Mouse (Mus musculus) midbrain, embryonic 11.5 days (tissue): Measurements from ENCODE around the gene Gm9958. TPM values are rescaled to one million over a fixed set of nuclear protein-coding genes. Genes with fewer than 3 reads are reported as not detected.

Experiments used
- ATAC-seq: fragments of 200-750 bp; cut with Nextera tagmentation; 2 replicates; pipeline ENCODE4 v1.8.0; 2017; ENCODE audit warnings: moderate TSS enrichment, moderate library complexity; ENCODE audit not compliant: low FRiP score
- DNase-seq: peaks from one replicate; pipeline ENCODE4 v3.0.0; 2015; ENCODE audit warnings: low spot score; ENCODE audit errors: missing footprints
- H3K27ac ChIP-seq: fragments of 300-500 bp; sonication (generic); 2 replicates; pipeline ENCODE4 v1.5.1; 2014; ENCODE audit warnings: low read depth, low read length
- H3K27me3 ChIP-seq: fragments of 300-500 bp; sonication (generic); 2 replicates; pipeline ENCODE4 v1.6.1; 2014; ENCODE audit warnings: mild to moderate bottlenecking, low read length, moderate library complexity, mixed read lengths; ENCODE audit not compliant: control insufficient read depth, insufficient read depth
- H3K36me3 ChIP-seq: fragments of 300-500 bp; sonication (generic); 2 replicates; pipeline ENCODE4 v1.6.1; 2014; ENCODE audit warnings: mild to moderate bottlenecking, low read length, moderate library complexity, mixed read lengths; ENCODE audit not compliant: control insufficient read depth, insufficient read depth
- H3K4me1 ChIP-seq: fragments of 300-500 bp; sonication (generic); 2 replicates; pipeline ENCODE4 v1.6.1; 2014; ENCODE audit warnings: low read length; ENCODE audit not compliant: control insufficient read depth, insufficient read depth
- H3K4me2 ChIP-seq: fragments of 300-500 bp; sonication (generic); 2 replicates; pipeline ENCODE4 v1.6.1; 2014; ENCODE audit warnings: mild to moderate bottlenecking, moderate library complexity
- H3K4me3 ChIP-seq: fragments of 300-500 bp; sonication (generic); 2 replicates; pipeline ENCODE4 v1.5.1; 2014; ENCODE audit warnings: low read depth, low read length
- H3K9ac ChIP-seq: fragments of 300-500 bp; sonication (generic); 2 replicates; pipeline ENCODE4 v1.6.1; 2014; ENCODE audit warnings: low read length
- H3K9me3 ChIP-seq: fragments of 300-500 bp; sonication (generic); 2 replicates; pipeline ENCODE4 v1.6.1; 2016; ENCODE audit warnings: low read length; ENCODE audit not compliant: control insufficient read depth
- WGBS: fragments of 180-500 bp; shearing (Covaris S2); extraction: QIAGEN DNeasy Blood & Tissue Kit; methylation state at CpG from one replicate; pipeline ENCODE4 v1.1.7; 2014; 5-methylcytosine and 5-hydroxymethylcytosine counted together
- polyA plus RNA-seq: library from polyadenylated mRNA; unstranded; fragments of >200 nt; fragmentation: Nextera tagmentation; extraction: Ambion mirVana; gene quantifications from 2 replicates; pipeline ENCODE4 v1.2.1, GENCODE M21; 2014

The Gm9958 gene
- polyA plus RNA-seq, 1 experiment from 2014 or later = 8.0 TPM

GRCm38 (mm10) chr5:90383080-90383479 lies 16.1 kb downstream of the Gm9958 start:
- no peak overlapping the region for H3K9ac ChIP-seq
- no peaks in the 10 kb centered on the region for H3K9me3 ChIP-seq
- no peaks in the 10 kb centered on the region for H3K27me3 ChIP-seq
- H3K4me3 ChIP-seq = no peak overlapping the region
- H3K36me3 ChIP-seq = no peaks in the 10 kb centered on the region
- DNase-seq (no peak), ATAC-seq (no peak)
- 68% methylated on average over 1 of the region's 1 CpGs for WGBS
- no peaks in the 10 kb centered on the region for H3K4me1 ChIP-seq
- no peak overlapping the region for H3K27ac ChIP-seq
- H3K4me2 ChIP-seq = no peak overlapping the region

GRCm38 (mm10) chr5:90393764-90394163 lies 26.8 kb downstream of the Gm9958 start:
- Histone ChIP-seq H3K27ac (no peak overlapping the region), H3K4me2 (no peak overlapping the region), H3K9ac (no peak overlapping the region), H3K9me3 (no peaks in the 10 kb centered on the region), H3K4me3 (no peak overlapping the region), H3K4me1 (no peaks in the 10 kb centered on the region), H3K36me3 (no peaks in the 10 kb centered on the region), H3K27me3 (no peaks in the 10 kb centered on the region)
- no peak for DNase-seq
- WGBS = 72% methylated on average over 5 of the region's 5 CpGs
- no peak for ATAC-seq

GRCm38 (mm10) chr5:90394322-90394721 lies 27.3 kb downstream of the Gm9958 start:
- H3K4me2 ChIP-seq = no peak overlapping the region
- H3K4me1 ChIP-seq = no peaks in the 10 kb centered on the region
- H3K9ac ChIP-seq = no peak overlapping the region
- no peak overlapping the region for H3K27ac ChIP-seq
- no peaks in the 10 kb centered on the region for H3K36me3 ChIP-seq
- no peaks in the 10 kb centered on the region for H3K27me3 ChIP-seq
- ATAC-seq (no peak), DNase-seq (no peak)
- no peak overlapping the region for H3K4me3 ChIP-seq
- H3K9me3 ChIP-seq = no peaks in the 10 kb centered on the region
- WGBS = 81% methylated on average over 4 of the region's 4 CpGs

- 89% methylated on average over 4 of the region's 4 CpGs for WGBS
- Histone ChIP-seq H3K9ac (no peak overlapping the region), H3K4me2 (no peak overlapping the region), H3K4me3 (no peak overlapping the region), H3K9me3 (no peaks in the 10 kb centered on the region), H3K27me3 (no peaks in the 10 kb centered on the region), H3K4me1 (no peaks in the 10 kb centered on the region), H3K27ac (no peak overlapping the region), H3K36me3 (no peaks in the 10 kb centered on the region)
- ATAC-seq (no peak), DNase-seq (no peak)
Measured at GRCm38 (mm10) chr5:90396817-90397216, 29.8 kb downstream of the Gm9958 start.

GRCm38 (mm10) chr5:90405210-90405609 lies 38.2 kb downstream of the Gm9958 start:
- ATAC-seq (no peak), DNase-seq (no peak)
- Histone ChIP-seq H3K9ac (no peak overlapping the region), H3K36me3 (no peaks in the 10 kb centered on the region), H3K9me3 (no peaks in the 10 kb centered on the region), H3K4me1 (no peaks in the 10 kb centered on the region), H3K27me3 (no peaks in the 10 kb centered on the region), H3K27ac (no peak overlapping the region), H3K4me2 (no peak overlapping the region), H3K4me3 (no peak overlapping the region)
- WGBS = 91% methylated on average over 4 of the region's 4 CpGs

GRCm38 (mm10) chr5:90414142-90414924 lies 47.3 kb downstream of the Gm9958 start:
- Histone ChIP-seq H3K4me2 (no peak overlapping the region), H3K27me3 (no peaks in the 10 kb centered on the region), H3K9ac (no peak overlapping the region), H3K27ac (no peak overlapping the region), H3K4me3 (no peak overlapping the region), H3K9me3 (no peaks in the 10 kb centered on the region), H3K4me1 (no peaks in the 10 kb centered on the region), H3K36me3 (no peaks in the 10 kb centered on the region)
- DNase-seq (no peak), ATAC-seq (no peak)
- WGBS = 91% methylated on average over 8 of the region's 8 CpGs

GRCm38 (mm10) chr5:90414925-90415295 lies 47.9 kb downstream of the Gm9958 start:
- DNase-seq (no peak), ATAC-seq (no peak)
- Histone ChIP-seq H3K4me3 (no peak overlapping the region), H3K27ac (no peak overlapping the region), H3K36me3 (no peaks in the 10 kb centered on the region), H3K4me2 (no peak overlapping the region), H3K9ac (no peak overlapping the region), H3K4me1 (no peaks in the 10 kb centered on the region), H3K9me3 (no peaks in the 10 kb centered on the region), H3K27me3 (no peaks in the 10 kb centered on the region)
- WGBS = 71% methylated on average over 6 of the region's 6 CpGs

Other genes with a start within 250 kb of the Gm9958 start
- 25.3 and 32.8 TPM in 2 replicates for gene Cox18, start 143.2 kb upstream of the Gm9958 start, polyA plus RNA-seq
- 27.7 and 30.5 TPM in 2 replicates for gene Ankrd17, start 627 bp upstream of the Gm9958 start, polyA plus RNA-seq
- not detected in 2 replicates for gene Alb, start 93.7 kb downstream of the Gm9958 start, polyA plus RNA-seq
- gene Afp, start 123.5 kb downstream of the Gm9958 start, polyA plus RNA-seq = not detected in 2 replicates
- gene Afm, start 151.7 kb downstream of the Gm9958 start, polyA plus RNA-seq = not detected in 2 replicates
- gene 5830473C10Rik, start 193.9 kb downstream of the Gm9958 start, polyA plus RNA-seq = not detected in 2 replicates